Mouse (Mus musculus): ENCODE data around the gene Comt. TPM values are rescaled to one million over a fixed set of nuclear protein-coding genes. Genes with fewer than 3 reads are reported as not detected.

Gene Comt
- polyA plus RNA-seq (2021; fragmentation: Nextera tagmentation): 144 and 150 TPM in 2 replicates
- long read RNA-seq, experiment 1, transcript Comt-202 (5 exons, 1,866 nt): major isoform, 86 of 208 reads
- long read RNA-seq, experiment 1, transcript Comt-201 (6 exons, 1,397 nt): minor isoform, 82 of 208 reads
- long read RNA-seq, experiment 1, partial matches to known transcripts: 24 of 208 reads
- long read RNA-seq, experiment 1, other reads (novel, unspliced or antisense): 16 of 208 reads
- long read RNA-seq, experiment 2, transcript Comt-202 (5 exons, 1,866 nt): minor isoform, 124 of 298 reads
- long read RNA-seq, experiment 2, transcript Comt-201 (6 exons, 1,397 nt): major isoform, 141 of 298 reads
- long read RNA-seq, experiment 2, partial matches to known transcripts: 14 of 298 reads
- long read RNA-seq, experiment 2, other reads (novel, unspliced or antisense): 19 of 298 reads

GRCm38 (mm10) chr16:18426802-18427280 is at the start of gene Comt:
Gene Comt (minus strand): TSS chr16:18426852.

GRCm38 (mm10) chr16:18426215-18426791 is 349 bp downstream of the Comt start, which contains the start of gene Txnrd2:
Gene Txnrd2 (plus strand): TSS chr16:18426384.

Small RNA genes within 50 kb of the gene (microRNA-seq; reads per million reads assigned to microRNA genes)
- gene Gm26219: not detected

Other genes starting within 250 kb of the Comt start
- not detected in 2 replicates for gene Ccdc188, start 209.0 kb downstream of the Comt start, polyA plus RNA-seq (2021; fragmentation: Nextera tagmentation)
- 15.7 and 16.8 TPM in 2 replicates for gene Zdhhc8, start 191.7 kb downstream of the Comt start, polyA plus RNA-seq (2021; fragmentation: Nextera tagmentation)
- gene Trmt2a, start 178.2 kb downstream of the Comt start, polyA plus RNA-seq (2021; fragmentation: Nextera tagmentation): 32.8 and 34.9 TPM in 2 replicates
- gene Ranbp1, start 178.1 kb downstream of the Comt start, polyA plus RNA-seq (2021; fragmentation: Nextera tagmentation): 185 and 187 TPM in 2 replicates
- not detected in 2 replicates for gene Gm49776, start 168.5 kb downstream of the Comt start, polyA plus RNA-seq (2021; fragmentation: Nextera tagmentation)
- gene Dgcr8, start 137.6 kb downstream of the Comt start, polyA plus RNA-seq (2021; fragmentation: Nextera tagmentation): 5.2 and 8.8 TPM in 2 replicates
- 124 and 138 TPM in 2 replicates for gene Tango2, start 78.7 kb downstream of the Comt start, polyA plus RNA-seq (2021; fragmentation: Nextera tagmentation)
- 7.9 and 8.8 TPM in 2 replicates for gene Arvcf, start 78.7 kb downstream of the Comt start, polyA plus RNA-seq (2021; fragmentation: Nextera tagmentation)
- 38.2 and 40.0 TPM in 2 replicates for gene Txnrd2, start 468 bp downstream of the Comt start, polyA plus RNA-seq (2021; fragmentation: Nextera tagmentation)
- gene Gnb1l, start 71.9 kb upstream of the Comt start, polyA plus RNA-seq (2021; fragmentation: Nextera tagmentation): 9.8 and 10.5 TPM in 2 replicates
- gene Rtl10, start 72.0 kb upstream of the Comt start, polyA plus RNA-seq (2021; fragmentation: Nextera tagmentation): 2.5 and 2.6 TPM in 2 replicates
- 0.78 and 1.8 TPM in 2 replicates for gene Tbx1, start 163.8 kb upstream of the Comt start, polyA plus RNA-seq (2021; fragmentation: Nextera tagmentation)
- gene Gp1bb, start 195.6 kb upstream of the Comt start, polyA plus RNA-seq (2021; fragmentation: Nextera tagmentation): 0.34 and 0.36 TPM in 2 replicates
- 29.1 and 41.2 TPM in 2 replicates for gene Gm49601, start 199.6 kb upstream of the Comt start, polyA plus RNA-seq (2021; fragmentation: Nextera tagmentation)
- 64.3 and 86.6 TPM in 2 replicates for gene Sept5, start 203.1 kb upstream of the Comt start, polyA plus RNA-seq (2021; fragmentation: Nextera tagmentation)